Mouse (Mus musculus): ENCODE data around the gene Vmn2r62. TPM values are rescaled to one million over a fixed set of nuclear protein-coding genes. Genes with fewer than 3 reads are reported as not detected.
"Not testable (repeated sequence)": the region's sequence is repeated elsewhere in the genome, so short reads cannot be mapped to it uniquely, and the experiment has no call there.

Gene Vmn2r62
- polyA plus RNA-seq (2015; fragmentation: Nextera tagmentation; extraction: Ambion mirVana): not detected in 2 replicates

DNA sequence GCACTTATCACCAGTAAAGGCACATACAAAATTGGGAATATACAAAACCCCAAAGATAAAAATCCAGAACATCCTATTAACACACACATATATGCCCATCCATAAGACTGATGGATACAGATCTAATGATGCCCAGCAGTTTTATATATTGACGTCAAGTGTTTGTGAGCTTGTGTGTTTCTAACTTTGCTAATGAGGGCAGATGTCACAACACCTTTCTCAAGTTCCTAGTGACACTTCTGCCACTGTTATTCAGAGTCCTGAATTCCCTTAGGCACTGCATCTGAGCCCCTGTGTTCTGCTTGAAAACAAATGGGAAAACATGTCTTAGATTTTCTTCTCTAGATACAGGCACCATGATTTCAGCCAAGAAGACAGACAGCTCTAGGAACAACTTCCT lies at the start of gene Vmn2r62:
Vmn2r62 (minus strand) TSS at position 101 of the 400 bp plus-strand sequence.
- not testable (repeated sequence) for H3K27ac ChIP-seq (replicated peaks); H3K36me3 ChIP-seq (ENCODE audit: control insufficient read depth, insufficient read depth, low read length); H3K4me2 ChIP-seq (replicated peaks; ENCODE audit: low read depth); ATAC-seq (ENCODE audit: low FRiP score, low TSS enrichment); DNase-seq (ENCODE audit: low spot score); H3K4me1 ChIP-seq (replicated peaks; ENCODE audit: control insufficient read depth, insufficient read depth); H3K4me3 ChIP-seq (ENCODE audit: low read depth, low read length); H3K9ac ChIP-seq (ENCODE audit: low read length); H3K27me3 ChIP-seq (ENCODE audit: control insufficient read depth, insufficient read depth, low read length); H3K9me3 ChIP-seq (ENCODE audit: control insufficient read depth, low read length)
- no CpG with 5 or more reads among the region's 1 CpGs for WGBS

DNA sequence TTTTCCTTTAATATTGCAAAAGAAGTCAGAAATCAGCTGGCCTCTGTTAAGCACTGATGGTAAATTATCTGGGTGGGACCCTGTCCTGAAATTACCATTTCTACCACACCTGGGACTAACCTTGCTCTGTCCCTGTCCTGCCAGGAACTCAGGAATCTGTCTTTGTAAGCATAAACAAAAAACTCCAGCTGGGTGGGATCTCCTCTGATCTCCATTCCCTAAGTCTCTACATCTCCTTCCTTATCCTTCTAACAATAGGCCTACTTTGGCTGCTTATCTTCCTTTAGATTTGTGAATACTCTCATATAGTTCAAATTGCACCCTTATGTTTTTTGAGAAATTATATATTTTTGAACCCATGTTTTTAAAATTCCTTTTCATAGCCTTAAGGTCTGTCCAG lies 45.0 kb upstream of the Vmn2r62 start:
- not testable (repeated sequence) for H3K4me2 ChIP-seq (replicated peaks; ENCODE audit: low read depth); H3K27me3 ChIP-seq (ENCODE audit: control insufficient read depth, insufficient read depth, low read length); H3K27ac ChIP-seq (replicated peaks); H3K36me3 ChIP-seq (ENCODE audit: control insufficient read depth, insufficient read depth, low read length); H3K9ac ChIP-seq (ENCODE audit: low read length); H3K4me1 ChIP-seq (replicated peaks; ENCODE audit: control insufficient read depth, insufficient read depth); DNase-seq (ENCODE audit: low spot score); ATAC-seq (ENCODE audit: low FRiP score, low TSS enrichment); H3K4me3 ChIP-seq (ENCODE audit: low read depth, low read length); H3K9me3 ChIP-seq (ENCODE audit: control insufficient read depth, low read length)

DNA sequence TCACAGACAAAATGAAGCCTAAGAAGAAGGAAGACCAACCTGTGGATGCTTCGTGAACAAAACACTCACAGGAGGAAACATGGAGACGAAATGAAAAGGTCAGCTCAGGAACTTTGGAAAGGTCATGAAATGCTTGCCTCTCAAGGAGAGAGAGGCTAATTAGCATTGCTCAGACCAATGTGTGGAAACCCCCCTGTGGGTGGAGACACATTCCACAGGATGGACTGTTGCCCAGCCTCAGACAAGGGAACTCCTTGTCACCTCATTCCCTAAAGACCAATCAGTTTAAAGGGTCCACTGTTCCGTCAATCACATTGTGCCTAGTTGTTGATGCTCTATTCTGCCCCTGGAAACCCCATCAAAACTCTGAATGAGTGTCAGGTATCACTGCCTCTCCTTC lies 38.9 kb upstream of the Vmn2r62 start:
- no peak overlapping the region for H3K27ac ChIP-seq (replicated peaks)
- no peaks in the 10 kb centered on the region for H3K27me3 ChIP-seq (ENCODE audit: control insufficient read depth, insufficient read depth, low read length)
- no peak overlapping the region for H3K4me3 ChIP-seq (ENCODE audit: low read depth, low read length)
- no peak for TF ChIP-seq CTCF (IDR thresholded peaks at IDR 0.05; ENCODE audit: low read depth)
- TF ChIP-seq EP300 (optimal IDR thresholded peaks at IDR 0.05): no peak
- no peaks in the 10 kb centered on the region for H3K36me3 ChIP-seq (ENCODE audit: control insufficient read depth, insufficient read depth, low read length)
- WGBS: 70% methylated on average over 3 of the region's 3 CpGs
- H3K4me1 ChIP-seq (replicated peaks; ENCODE audit: control insufficient read depth, insufficient read depth): no peaks in the 10 kb centered on the region
- H3K4me2 ChIP-seq (replicated peaks; ENCODE audit: low read depth): no peak overlapping the region
- H3K9ac ChIP-seq (ENCODE audit: low read length): no peak overlapping the region
- H3K9me3 ChIP-seq (ENCODE audit: control insufficient read depth, low read length): no peaks in the 10 kb centered on the region
- no peak for DNase-seq (ENCODE audit: low spot score)
- ATAC-seq (ENCODE audit: low FRiP score, low TSS enrichment): no peak

- H3K4me1 ChIP-seq (replicated peaks; ENCODE audit: control insufficient read depth, insufficient read depth): no peaks in the 10 kb centered on the region
- H3K27me3 ChIP-seq (ENCODE audit: control insufficient read depth, insufficient read depth, low read length): no peaks in the 10 kb centered on the region
- DNase-seq (ENCODE audit: low spot score) (no peak), ATAC-seq (ENCODE audit: low FRiP score, low TSS enrichment) (no peak)
- no peaks in the 10 kb centered on the region for H3K36me3 ChIP-seq (ENCODE audit: control insufficient read depth, insufficient read depth, low read length)
- no peak overlapping the region for H3K4me2 ChIP-seq (replicated peaks; ENCODE audit: low read depth)
- H3K4me3 ChIP-seq (ENCODE audit: low read depth, low read length): no peak overlapping the region
- no peak overlapping the region for H3K9ac ChIP-seq (ENCODE audit: low read length)
- no peak for TF ChIP-seq EP300 (optimal IDR thresholded peaks at IDR 0.05)
- TF ChIP-seq CTCF (IDR thresholded peaks at IDR 0.05; ENCODE audit: low read depth): no peak
- H3K27ac ChIP-seq (replicated peaks): no peak overlapping the region
- H3K9me3 ChIP-seq (ENCODE audit: control insufficient read depth, low read length): no peaks in the 10 kb centered on the region
- WGBS: 56% methylated on average over 20 of the region's 20 CpGs
Observed at GRCm38 (mm10) chr7:42749836-42750235, 43.5 kb downstream of the Vmn2r62 start.

GRCm38 (mm10) chr7:42738536-42739210 lies 54.7 kb downstream of the Vmn2r62 start:
- Histone ChIP-seq H3K9me3 (ENCODE audit: control insufficient read depth, low read length) (no peaks in the 10 kb centered on the region), H3K27ac (replicated peaks) (no peak overlapping the region), H3K4me2 (replicated peaks; ENCODE audit: low read depth) (no peak overlapping the region), H3K4me1 (replicated peaks; ENCODE audit: control insufficient read depth, insufficient read depth) (no peaks in the 10 kb centered on the region), H3K4me3 (ENCODE audit: low read depth, low read length) (no peak overlapping the region), H3K36me3 (ENCODE audit: control insufficient read depth, insufficient read depth, low read length) (no peaks in the 10 kb centered on the region), H3K27me3 (ENCODE audit: control insufficient read depth, insufficient read depth, low read length) (no peaks in the 10 kb centered on the region), H3K9ac (ENCODE audit: low read length) (no peak overlapping the region)
- no peak for DNase-seq (ENCODE audit: low spot score)
- no peak for ATAC-seq (ENCODE audit: low FRiP score, low TSS enrichment)
- 85% methylated on average over 10 of the region's 10 CpGs for WGBS
- TF ChIP-seq EP300 (optimal IDR thresholded peaks at IDR 0.05) (no peak), CTCF (IDR thresholded peaks at IDR 0.05; ENCODE audit: low read depth) (no peak)

DNA sequence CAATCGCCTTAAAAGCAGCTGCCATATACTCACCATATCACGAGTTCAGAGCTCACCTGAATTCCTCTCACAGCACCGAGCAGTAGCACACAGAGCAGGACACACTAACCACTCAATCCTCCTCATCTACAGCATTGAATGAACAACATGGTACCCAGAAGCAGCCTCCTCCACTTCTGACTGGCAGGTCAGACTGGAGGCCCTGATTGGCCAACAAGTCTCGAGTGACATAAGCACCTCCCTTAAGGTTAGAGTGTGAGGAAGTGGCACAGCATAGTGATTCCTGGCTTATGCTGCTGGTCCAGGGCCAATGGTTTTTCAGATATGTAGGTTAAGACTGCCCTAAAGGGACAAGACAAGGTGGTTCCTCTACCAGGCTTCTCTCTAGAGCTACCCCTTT lies 66.4 kb downstream of the Vmn2r62 start, which contains the start of gene Gm17067:
Gm17067 (minus strand) TSS at position 101 of the 400 bp plus-strand sequence.
- not testable (repeated sequence) for H3K9me3 ChIP-seq (ENCODE audit: control insufficient read depth, low read length); H3K27me3 ChIP-seq (ENCODE audit: control insufficient read depth, insufficient read depth, low read length); ATAC-seq (ENCODE audit: low FRiP score, low TSS enrichment); H3K4me1 ChIP-seq (replicated peaks; ENCODE audit: control insufficient read depth, insufficient read depth); H3K4me2 ChIP-seq (replicated peaks; ENCODE audit: low read depth); DNase-seq (ENCODE audit: low spot score); H3K36me3 ChIP-seq (ENCODE audit: control insufficient read depth, insufficient read depth, low read length); H3K27ac ChIP-seq (replicated peaks); H3K4me3 ChIP-seq (ENCODE audit: low read depth, low read length); H3K9ac ChIP-seq (ENCODE audit: low read length)
- WGBS: 82% methylated on average over 4 of the region's 4 CpGs

Other genes starting within 250 kb of the Vmn2r62 start
- not detected in 2 replicates for gene Gm21028, start 214.9 kb downstream of the Vmn2r62 start, polyA plus RNA-seq (2015; fragmentation: Nextera tagmentation; extraction: Ambion mirVana)
- 0.70 and 0.91 TPM in 2 replicates for gene Zfp977, start 201.0 kb downstream of the Vmn2r62 start, polyA plus RNA-seq (2015; fragmentation: Nextera tagmentation; extraction: Ambion mirVana)
- 0.84 and 0.91 TPM in 2 replicates for gene Zfp976, start 150.9 kb downstream of the Vmn2r62 start, polyA plus RNA-seq (2015; fragmentation: Nextera tagmentation; extraction: Ambion mirVana)
- gene Zfp975, start 100.8 kb downstream of the Vmn2r62 start, polyA plus RNA-seq (2015; fragmentation: Nextera tagmentation; extraction: Ambion mirVana): 2.3 and 2.5 TPM in 2 replicates
- gene Gm17067, start 66.5 kb downstream of the Vmn2r62 start, polyA plus RNA-seq (2015; fragmentation: Nextera tagmentation; extraction: Ambion mirVana): not detected in 2 replicates
- gene Gm2381, start 73.7 kb upstream of the Vmn2r62 start, polyA plus RNA-seq (2015; fragmentation: Nextera tagmentation; extraction: Ambion mirVana): not detected in 2 replicates
- gene Vmn2r63, start 140.3 kb upstream of the Vmn2r62 start, polyA plus RNA-seq (2015; fragmentation: Nextera tagmentation; extraction: Ambion mirVana): 0.02 TPM in 1 of 2 replicates, not detected in the other
- gene Gm9268, start 225.2 kb upstream of the Vmn2r62 start, polyA plus RNA-seq (2015; fragmentation: Nextera tagmentation; extraction: Ambion mirVana): not detected in 2 replicates